Mouse (Mus musculus) cortical plate, adult 2 months (tissue): ENCODE measurements around the gene Cenpa.

ENCODE experiments used
- CTCF ChIP-seq: fragments of 200-500 bp; IDR thresholded peaks from 2 replicates; pipeline ENCODE4 v1.5.1; 2011; ENCODE audit warnings: mild to moderate bottlenecking, control low read depth, low read length; ENCODE audit not compliant: insufficient read depth; ENCODE audit errors: extremely low read depth
- POLR2A ChIP-seq: fragments of 200-500 bp; IDR thresholded peaks from 2 replicates; pipeline ENCODE4 v1.6.1; 2011; ENCODE audit warnings: mild to moderate bottlenecking, low read length, control low read depth; ENCODE audit not compliant: insufficient read depth; ENCODE audit errors: extremely low read depth

DNA sequence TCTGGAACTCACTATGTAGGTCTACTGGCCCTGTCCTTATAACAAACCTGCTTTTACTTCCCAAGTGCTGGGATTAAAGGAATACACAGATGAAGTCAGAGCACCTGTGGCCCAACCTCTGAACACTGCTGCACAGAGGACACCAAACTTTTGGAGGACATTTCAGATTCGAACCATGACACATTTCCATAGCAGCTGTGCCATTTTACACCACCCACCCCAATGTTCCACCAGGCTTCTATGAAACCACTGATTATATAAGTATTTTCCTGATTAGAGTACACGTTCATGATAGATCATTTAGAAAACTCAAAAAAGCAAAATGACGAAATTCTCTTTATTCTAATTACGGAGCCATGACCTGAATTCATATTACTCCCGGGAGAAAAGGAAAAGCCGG lies 609 bp upstream of the Cenpa start:
- no peak for TF ChIP-seq POLR2A
- TF ChIP-seq CTCF: no peak
